Mouse (Mus musculus) liver, embryonic 11.5 days (tissue): ENCODE measurements around the gene Ugt1a1. TPM values are rescaled to one million over a fixed set of nuclear protein-coding genes. Genes with fewer than 3 reads are reported as not detected.

Experiments
- polyA plus RNA-seq: library from polyadenylated mRNA; unstranded; fragments of >200 nt; fragmentation: Nextera tagmentation; extraction: Ambion mirVana; gene quantifications from 2 replicates; pipeline ENCODE4 v1.2.1, GENCODE M21; 2014

Gene Ugt1a1
- polyA plus RNA-seq, 1 experiment from 2014 or later: not detected

Other genes starting within 250 kb of the Ugt1a1 start
- gene Usp40, start 203.4 kb upstream of the Ugt1a1 start, polyA plus RNA-seq: 17.9 and 20.5 TPM in 2 replicates
- not detected in 2 replicates for gene Ugt1a10, start 156.6 kb upstream of the Ugt1a1 start, polyA plus RNA-seq
- gene Ugt1a9, start 141.2 kb upstream of the Ugt1a1 start, polyA plus RNA-seq: not detected in 2 replicates
- not detected in 2 replicates for gene Ugt1a8, start 124.1 kb upstream of the Ugt1a1 start, polyA plus RNA-seq
- 1.6 and 2.8 TPM in 2 replicates for gene Ugt1a7c, start 116.9 kb upstream of the Ugt1a1 start, polyA plus RNA-seq
- 0.11 and 0.31 TPM in 2 replicates for gene Ugt1a6b, start 108.7 kb upstream of the Ugt1a1 start, polyA plus RNA-seq
- 0.62 and 0.80 TPM in 2 replicates for gene Ugt1a6a, start 77.2 kb upstream of the Ugt1a1 start, polyA plus RNA-seq
- gene Ugt1a5, start 45.9 kb upstream of the Ugt1a1 start, polyA plus RNA-seq: not detected in 2 replicates
- not detected in 2 replicates for gene Ugt1a2, start 11.4 kb upstream of the Ugt1a1 start, polyA plus RNA-seq
- gene Dnajb3, start 6.2 kb upstream of the Ugt1a1 start, polyA plus RNA-seq: 7.9 and 10.4 TPM in 2 replicates
- gene Mroh2a, start 15.0 kb downstream of the Ugt1a1 start, polyA plus RNA-seq: 1.3 and 1.5 TPM in 2 replicates
- 146 and 168 TPM in 2 replicates for gene Hjurp, start 65.7 kb downstream of the Ugt1a1 start, polyA plus RNA-seq
- gene Trpm8, start 65.7 kb downstream of the Ugt1a1 start, polyA plus RNA-seq: not detected in 2 replicates
- 78.7 and 82.3 TPM in 2 replicates for gene Spp2, start 195.0 kb downstream of the Ugt1a1 start, polyA plus RNA-seq